Mouse (Mus musculus): Measurements from ENCODE around the gene Crk. TPM values are rescaled to one million over a fixed set of nuclear protein-coding genes. Genes with fewer than 3 reads are reported as not detected.

The Crk gene
- polyA plus RNA-seq, 1 experiment: 39.7 TPM

- no peak for TF ChIP-seq CTCF (IDR thresholded peaks at IDR 0.05; ENCODE audit: control insufficient read depth, insufficient read depth, low read length)
- TF ChIP-seq POLR2A (IDR thresholded peaks at IDR 0.05; ENCODE audit: borderline replicate concordance, control insufficient read depth, low read depth, low read length): no peak
- Histone ChIP-seq H3K27ac (ENCODE audit: control insufficient read depth, insufficient read depth, low read depth, low read length, poor library complexity) (no peak overlapping the region), H3K4me3 (replicated peaks; ENCODE audit: control insufficient read depth, low read depth, low read length) (no peak overlapping the region), H3K4me1 (ENCODE audit: control insufficient read depth, insufficient read depth, low read length) (peaks cover 6% of the 10 kb centered on the region; the same call in 1 of the 2 replicates)
- WGBS: 94% methylated on average over 13 of the region's 13 CpGs
Measured at GRCm38 (mm10) chr11:75658311-75658710, 20.7 kb upstream of the Crk start.

GRCm38 (mm10) chr11:75658996-75659750, 19.9 kb upstream of the Crk start:
- Histone ChIP-seq H3K4me3 (replicated peaks; ENCODE audit: control insufficient read depth, low read depth, low read length) (no peak overlapping the region), H3K27ac (ENCODE audit: control insufficient read depth, insufficient read depth, low read depth, low read length, poor library complexity) (no peak overlapping the region), H3K4me1 (ENCODE audit: control insufficient read depth, insufficient read depth, low read length) (peaks cover 6% of the 10 kb centered on the region; the same call in 1 of the 2 replicates)
- TF ChIP-seq CTCF (IDR thresholded peaks at IDR 0.05; ENCODE audit: control insufficient read depth, insufficient read depth, low read length) (no peak; the same call in 1 of the 2 replicates), POLR2A (IDR thresholded peaks at IDR 0.05; ENCODE audit: borderline replicate concordance, control insufficient read depth, low read depth, low read length) (no peak)
- whole genome bisulfite sequencing: 67% methylated on average over 14 of the region's 14 CpGs

- TF ChIP-seq CTCF (IDR thresholded peaks at IDR 0.05; ENCODE audit: control insufficient read depth, insufficient read depth, low read length): no peak
- TF ChIP-seq POLR2A (IDR thresholded peaks at IDR 0.05; ENCODE audit: borderline replicate concordance, control insufficient read depth, low read depth, low read length): no peak
- 87% methylated on average over 12 of the region's 12 CpGs for WGBS
- H3K4me3 ChIP-seq (replicated peaks; ENCODE audit: control insufficient read depth, low read depth, low read length): no peak overlapping the region
- peaks cover 4% of the 10 kb centered on the region; the same call in 1 of the 2 replicates for H3K4me1 ChIP-seq (ENCODE audit: control insufficient read depth, insufficient read depth, low read length)
- H3K27ac ChIP-seq (ENCODE audit: control insufficient read depth, insufficient read depth, low read depth, low read length, poor library complexity): no peak overlapping the region
Measured at GRCm38 (mm10) chr11:75660081-75660590, 18.9 kb upstream of the Crk start.

- 91% methylated on average over 21 of the region's 21 CpGs for WGBS
- TF ChIP-seq CTCF (IDR thresholded peaks at IDR 0.05; ENCODE audit: control insufficient read depth, insufficient read depth, low read length) (no peak), POLR2A (IDR thresholded peaks at IDR 0.05; ENCODE audit: borderline replicate concordance, control insufficient read depth, low read depth, low read length) (no peak)
Measured at GRCm38 (mm10) chr11:75660941-75661800, 17.9 kb upstream of the Crk start.

GRCm38 (mm10) chr11:75662131-75662530, 16.9 kb upstream of the Crk start:
- Histone ChIP-seq H3K4me1 (ENCODE audit: control insufficient read depth, insufficient read depth, low read length) (peaks cover 2% of the 10 kb centered on the region; the same call in 1 of the 2 replicates), H3K27ac (ENCODE audit: control insufficient read depth, insufficient read depth, low read depth, low read length, poor library complexity) (no peak overlapping the region), H3K4me3 (replicated peaks; ENCODE audit: control insufficient read depth, low read depth, low read length) (no peak overlapping the region)
- TF ChIP-seq POLR2A (IDR thresholded peaks at IDR 0.05; ENCODE audit: borderline replicate concordance, control insufficient read depth, low read depth, low read length): no peak
- TF ChIP-seq CTCF (IDR thresholded peaks at IDR 0.05; ENCODE audit: control insufficient read depth, insufficient read depth, low read length): no peak
- 94% methylated on average over 7 of the region's 7 CpGs for WGBS

More at GRCm38 (mm10) chr11:75660941-75661800, 17.9 kb upstream of the Crk start:
- H3K27ac ChIP-seq (ENCODE audit: control insufficient read depth, insufficient read depth, low read depth, low read length, poor library complexity): no peak overlapping the region
- no peak overlapping the region for H3K4me3 ChIP-seq (replicated peaks; ENCODE audit: control insufficient read depth, low read depth, low read length)
- H3K4me1 ChIP-seq (ENCODE audit: control insufficient read depth, insufficient read depth, low read length): peaks cover 4% of the 10 kb centered on the region; the same call in 1 of the 2 replicates

GRCm38 (mm10) chr11:75666296-75666695, 12.8 kb upstream of the Crk start:
- TF ChIP-seq CTCF (IDR thresholded peaks at IDR 0.05; ENCODE audit: control insufficient read depth, insufficient read depth, low read length) (no peak), POLR2A (IDR thresholded peaks at IDR 0.05; ENCODE audit: borderline replicate concordance, control insufficient read depth, low read depth, low read length) (no peak)
- Histone ChIP-seq H3K4me3 (replicated peaks; ENCODE audit: control insufficient read depth, low read depth, low read length) (no peak overlapping the region), H3K27ac (ENCODE audit: control insufficient read depth, insufficient read depth, low read depth, low read length, poor library complexity) (no peak overlapping the region), H3K4me1 (ENCODE audit: control insufficient read depth, insufficient read depth, low read length) (no peaks in the 10 kb centered on the region)
- 95% methylated on average over 6 of the region's 6 CpGs for WGBS

- H3K4me1 ChIP-seq (ENCODE audit: control insufficient read depth, insufficient read depth, low read length): no peaks in the 10 kb centered on the region
- 36% methylated on average over 3 of the region's 3 CpGs for WGBS
- no peak for TF ChIP-seq CTCF (IDR thresholded peaks at IDR 0.05; ENCODE audit: control insufficient read depth, insufficient read depth, low read length)
- TF ChIP-seq POLR2A (IDR thresholded peaks at IDR 0.05; ENCODE audit: borderline replicate concordance, control insufficient read depth, low read depth, low read length): no peak
- no peak overlapping the region for H3K27ac ChIP-seq (ENCODE audit: control insufficient read depth, insufficient read depth, low read depth, low read length, poor library complexity)
- no peak overlapping the region for H3K4me3 ChIP-seq (replicated peaks; ENCODE audit: control insufficient read depth, low read depth, low read length)
Measured at GRCm38 (mm10) chr11:75668621-75669020, 10.4 kb upstream of the Crk start.

All from bone marrow, adult 2 months (tissue).